Mouse (Mus musculus) hindbrain, embryonic 13.5 days (tissue): ENCODE results near the gene Itgb4. TPM values are rescaled to one million over a fixed set of nuclear protein-coding genes. Genes with fewer than 3 reads are reported as not detected.

Source experiments
- polyA plus RNA-seq: library from polyadenylated mRNA; unstranded; fragments of >200 nt; fragmentation: Nextera tagmentation; extraction: Ambion mirVana; gene quantifications from 2 replicates; pipeline ENCODE4 v1.2.1, GENCODE M21; 2015

Gene Itgb4
- polyA plus RNA-seq, 1 experiment from 2014 or later = 1.3 TPM

Other genes starting within 250 kb of the Itgb4 start
- 30.9 TPM in 2 replicates for gene Tmem94, start 209.3 kb upstream of the Itgb4 start, polyA plus RNA-seq
- gene Caskin2, start 161.1 kb upstream of the Itgb4 start, polyA plus RNA-seq = 11.6 and 11.8 TPM in 2 replicates
- 24.5 and 25.4 TPM in 2 replicates for gene Tsen54, start 160.0 kb upstream of the Itgb4 start, polyA plus RNA-seq
- gene Llgl2, start 150.7 kb upstream of the Itgb4 start, polyA plus RNA-seq = 1.00 and 2.2 TPM in 2 replicates
- gene Myo15b, start 116.3 kb upstream of the Itgb4 start, polyA plus RNA-seq = not detected in 2 replicates
- gene Smim5, start 74.7 kb upstream of the Itgb4 start, polyA plus RNA-seq = 2.0 and 2.7 TPM in 2 replicates
- 0.88 and 1.0 TPM in 2 replicates for gene Smim6, start 62.7 kb upstream of the Itgb4 start, polyA plus RNA-seq
- gene Sap30bp, start 41.4 kb upstream of the Itgb4 start, polyA plus RNA-seq = 49.9 and 55.3 TPM in 2 replicates
- gene Recql5, start 41.2 kb upstream of the Itgb4 start, polyA plus RNA-seq = 25.0 and 25.9 TPM in 2 replicates
- 64.3 and 65.5 TPM in 2 replicates for gene Galk1, start 38.0 kb downstream of the Itgb4 start, polyA plus RNA-seq
- 2,444 and 2,571 TPM in 2 replicates for gene H3f3b, start 53.3 kb downstream of the Itgb4 start, polyA plus RNA-seq
- gene Unk, start 55.6 kb downstream of the Itgb4 start, polyA plus RNA-seq = 33.8 and 37.1 TPM in 2 replicates
- 1.5 and 2.0 TPM in 2 replicates for gene Unc13d, start 103.3 kb downstream of the Itgb4 start, polyA plus RNA-seq
- gene Wbp2, start 112.3 kb downstream of the Itgb4 start, polyA plus RNA-seq = 129 and 133 TPM in 2 replicates
- gene Trim47, start 152.5 kb downstream of the Itgb4 start, polyA plus RNA-seq = 3.9 and 4.5 TPM in 2 replicates
- gene Trim65, start 156.4 kb downstream of the Itgb4 start, polyA plus RNA-seq = 1.9 and 2.3 TPM in 2 replicates
- 76.4 and 78.2 TPM in 2 replicates for gene Mrpl38, start 164.2 kb downstream of the Itgb4 start, polyA plus RNA-seq
- gene Fbf1, start 193.5 kb downstream of the Itgb4 start, polyA plus RNA-seq = 64.4 and 69.5 TPM in 2 replicates
- 87.7 and 91.7 TPM in 2 replicates for gene Ten1, start 224.1 kb downstream of the Itgb4 start, polyA plus RNA-seq
- gene Acox1, start 224.3 kb downstream of the Itgb4 start, polyA plus RNA-seq = 53.2 and 54.6 TPM in 2 replicates